Mouse (Mus musculus) left cerebral cortex, adult 2 months (tissue): ENCODE results near the gene Wbp1. TPM values are rescaled to one million over a fixed set of nuclear protein-coding genes. Genes with fewer than 3 reads are reported as not detected.

Experiments
- DNase-seq, 2 experiments: peaks; one replicate each; pipeline ENCODE4 v3.0.0; 2021 to 2022; ENCODE audit warnings: low spot score in 2 of 2, mixed read lengths in 1 of 2; ENCODE audit errors: extremely low spot score in 1 of 2
- H3K27ac ChIP-seq: fragments of 200-600 bp; 2 replicates; pipeline ENCODE4 v1.8.1; 2022
- H3K4me3 ChIP-seq: fragments of 200-600 bp; 2 replicates; pipeline ENCODE4 v1.8.1; 2022
- CTCF ChIP-seq: fragments of 200-600 bp; IDR thresholded peaks from 2 replicates; pipeline ENCODE4 v1.8.1; 2022; ENCODE audit warnings: antibody characterized with exemption, mild to moderate bottlenecking, moderate library complexity
- intact Hi-C: fragments of 180-260 bp; cut with DNase I; formaldehyde crosslinking; loops from one replicate; pipeline ENCODE4 v1.15.1; 2025
- total RNA-seq, 2 experiments: library from RNA; stranded (reverse); gene quantifications; 2 replicates each; pipeline ENCODE4 v1.2.3; 2021

Wbp1 gene
- total RNA-seq, 2 experiments from 2014 or later: 42.4 to 42.5 TPM

- no peak for TF ChIP-seq CTCF
- Histone ChIP-seq H3K27ac (peak within 1 kb of the TSS; percentile 72), H3K4me3 (peak within 1 kb of the TSS; percentile 72)
- DNase-seq: peak; percentile 77 to 78
- intact Hi-C loops: loop anchor here (2.0 kb wide), 2 partner anchors 41 to 159 kb away; partner anchors contain the start of gene Mogs
Measured at GRCm38 (mm10) chr6:83156259-83156684, 34.9 kb upstream of the Wbp1 start, which contains the start of the genes Wdr54 and 1700003E16Rik. Wdr54 (minus strand) TSS chr6:83156397. 1700003E16Rik (plus strand) TSS chr6:83156404.

DNA sequence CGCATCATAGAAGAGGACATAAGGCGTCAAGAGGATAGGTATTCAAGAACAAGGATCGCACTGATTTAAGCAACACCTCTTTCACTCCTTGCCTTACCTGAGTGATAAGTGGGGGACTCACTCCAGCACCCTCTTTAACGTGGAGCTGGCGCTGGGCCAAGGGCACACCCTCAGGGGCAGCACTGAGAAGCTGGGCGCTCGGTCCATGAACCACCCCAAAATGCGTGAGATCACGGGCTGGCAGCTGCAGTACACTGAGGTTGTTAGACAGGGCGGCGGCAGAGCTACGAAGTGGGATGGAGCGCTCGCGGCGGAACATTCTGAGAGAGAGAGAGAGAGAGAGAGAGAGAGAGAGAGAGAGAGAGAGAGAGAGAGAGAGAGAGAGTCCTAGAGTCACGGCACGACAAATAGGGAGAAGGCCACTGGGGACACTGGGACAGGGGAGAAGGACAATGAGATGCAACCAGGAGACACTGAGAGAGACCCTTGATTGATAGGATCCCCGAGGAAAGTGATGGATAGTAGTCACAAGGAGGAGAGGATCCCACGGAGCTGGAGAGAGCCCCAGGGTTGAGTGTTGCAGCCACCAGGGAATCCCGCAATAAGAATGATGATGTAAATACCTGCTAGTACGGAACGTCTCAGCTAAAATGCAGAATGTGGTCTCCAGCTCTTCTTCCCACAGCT is 34.3 kb upstream of the Wbp1 start:
- Histone ChIP-seq H3K27ac (peak overlapping the region; percentile 72), H3K4me3 (peak overlapping the region; percentile 72)
- DNase-seq: no peak
- no peak for TF ChIP-seq CTCF
- intact Hi-C loops: loop anchor here (2.0 kb wide), 2 partner anchors 41 to 159 kb away; partner anchors contain the start of gene Mogs

GRCm38 (mm10) chr6:83153485-83153884 is 32.1 kb upstream of the Wbp1 start:
- no peak overlapping the region for H3K27ac ChIP-seq
- no peak for DNase-seq
- TF ChIP-seq CTCF: no peak
- H3K4me3 ChIP-seq: no peak overlapping the region
- intact Hi-C loops: no loop called here

GRCm38 (mm10) chr6:83153038-83153437 is 31.7 kb upstream of the Wbp1 start:
- Histone ChIP-seq H3K4me3 (no peak overlapping the region), H3K27ac (no peak overlapping the region)
- no peak for DNase-seq
- intact Hi-C loops: no loop called here
- TF ChIP-seq CTCF: no peak

DNA sequence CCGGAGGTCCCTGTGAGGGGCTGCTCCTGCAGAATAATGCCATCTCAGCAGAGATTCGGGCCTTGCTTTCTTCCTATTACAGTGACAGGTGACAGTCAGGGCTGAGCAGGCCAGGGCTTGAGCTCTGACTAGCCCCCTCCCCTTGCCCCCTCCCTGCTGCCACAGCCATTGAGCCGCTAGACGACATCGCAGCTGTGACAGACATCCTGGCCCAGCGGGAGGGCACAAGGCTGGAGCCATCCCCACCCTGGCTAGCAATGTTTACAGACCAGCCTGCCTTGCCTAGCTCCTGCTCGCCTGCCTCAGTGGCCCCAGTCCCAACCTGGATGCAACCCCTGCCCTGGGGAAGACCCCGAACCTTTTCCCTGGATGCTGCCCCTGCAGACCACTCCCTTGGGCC is 30.4 kb upstream of the Wbp1 start:
- no peak for TF ChIP-seq CTCF
- DNase-seq: no peak

DNA sequence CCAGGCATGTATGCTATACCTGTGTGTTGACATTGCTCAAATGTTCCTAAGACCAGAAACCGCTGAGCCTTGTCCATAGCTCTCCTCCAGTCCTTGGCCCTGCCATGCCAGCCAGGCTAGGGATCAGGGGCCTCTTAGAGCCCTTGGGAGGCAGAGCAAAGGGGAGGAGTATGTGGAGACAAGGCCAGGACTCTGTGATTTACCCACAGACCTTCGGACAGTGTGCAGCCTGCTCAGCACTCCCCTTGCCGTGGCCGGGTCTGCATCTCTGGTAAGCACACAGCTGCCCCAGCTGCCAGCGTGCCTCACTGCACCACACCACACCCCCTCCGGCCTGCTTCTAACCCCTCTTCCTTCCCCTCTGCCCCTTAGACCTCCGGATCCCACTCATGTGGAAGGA is 25.9 kb upstream of the Wbp1 start:
- TF ChIP-seq CTCF: no peak
- H3K27ac ChIP-seq: no peak overlapping the region

More for the DNA sequence above, 30.4 kb upstream of the Wbp1 start:
- no peak overlapping the region for H3K4me3 ChIP-seq
- no peak overlapping the region for H3K27ac ChIP-seq
- intact Hi-C loops: no loop called here

DNA sequence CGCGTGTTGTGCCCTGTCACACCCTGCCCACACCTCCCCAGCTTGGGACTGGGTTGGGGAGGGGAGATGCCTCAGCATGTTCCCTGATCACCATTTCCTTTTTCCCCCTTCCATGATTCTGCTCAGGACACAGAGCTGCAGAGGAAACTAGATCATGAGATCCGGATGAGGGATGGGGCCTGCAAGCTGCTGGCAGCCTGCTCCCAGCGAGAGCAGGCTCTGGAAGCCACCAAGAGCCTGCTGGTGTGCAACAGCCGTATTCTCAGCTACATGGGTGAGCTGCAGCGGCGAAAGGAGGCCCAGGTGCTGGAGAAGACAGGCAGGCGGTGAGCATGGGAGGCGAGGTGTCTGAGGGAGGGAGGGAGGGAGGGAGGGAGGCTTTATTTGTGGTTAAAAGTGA is 24.4 kb upstream of the Wbp1 start:
- TF ChIP-seq CTCF: no peak
- Histone ChIP-seq H3K4me3 (no peak overlapping the region), H3K27ac (peak overlapping the region; percentile 70)
- no peak for DNase-seq
- intact Hi-C loops: loop anchor here (2.0 kb wide), 1 partner anchor 29 kb away; no protein-coding TSS in a partner anchor

More for the DNA sequence above, 25.9 kb upstream of the Wbp1 start:
- H3K4me3 ChIP-seq: no peak overlapping the region
- intact Hi-C loops: no loop called here
- DNase-seq: no peak

DNA sequence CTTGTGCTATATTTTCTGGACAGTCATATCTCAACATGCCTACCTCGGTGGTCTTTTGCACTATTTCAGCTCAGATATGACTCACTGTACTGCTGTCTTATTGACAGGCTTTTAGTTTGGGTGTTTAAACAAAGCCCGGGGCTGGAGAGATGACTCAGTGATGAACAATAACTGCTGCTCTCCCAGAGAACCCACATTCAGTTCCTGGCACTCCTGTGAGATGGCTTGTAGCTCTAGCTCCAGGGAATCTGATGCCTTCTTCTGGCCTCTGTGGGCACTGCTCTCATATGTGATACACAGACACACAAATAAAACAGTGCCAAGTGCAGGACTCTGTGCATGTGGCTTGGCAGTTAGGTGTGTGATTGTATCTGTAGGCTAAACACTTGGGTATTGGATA is 23.9 kb upstream of the Wbp1 start:
- no peak; the same call in 1 of the 2 replicates for TF ChIP-seq CTCF
- H3K27ac ChIP-seq: peak overlapping the region; percentile 70
- intact Hi-C loops: loop anchor here (2.0 kb wide), 1 partner anchor 28 kb away; no protein-coding TSS in a partner anchor
- no peak overlapping the region for H3K4me3 ChIP-seq
- DNase-seq: no peak

DNA sequence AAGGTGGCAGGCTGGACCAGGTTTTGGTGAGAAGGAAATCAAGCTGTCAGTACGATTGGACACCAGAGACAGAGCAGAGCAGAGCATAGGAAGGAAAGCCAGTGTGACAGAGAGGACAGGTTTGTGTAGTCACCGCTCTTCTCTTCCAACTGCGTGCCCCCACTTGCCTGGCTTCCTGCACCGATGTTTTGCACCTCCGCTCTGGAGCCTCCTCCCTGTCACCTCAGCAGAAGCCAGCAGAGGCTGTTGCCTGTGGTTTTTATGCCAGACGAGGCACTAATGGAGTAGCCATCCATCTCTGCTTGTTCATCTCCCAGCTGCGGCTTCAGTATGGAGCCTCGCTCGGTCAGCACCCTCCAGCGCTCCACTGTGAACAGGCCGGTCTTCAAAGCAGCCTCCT is 21.5 kb upstream of the Wbp1 start:
- Histone ChIP-seq H3K4me3 (peak overlapping the region; percentile 58), H3K27ac (peak overlapping the region; percentile 86)
- TF ChIP-seq CTCF: no peak
- peak in 1 of 2 experiments; percentile 41 for DNase-seq
- intact Hi-C loops: loop anchor here (2.0 kb wide), 2 partner anchors 18 to 34 kb away; partner anchors contain the start of genes Ino80b and Mrpl53

- DNase-seq: peak; percentile 69 to 77
- intact Hi-C loops: loop anchor here (2.0 kb wide), 2 partner anchors 17 to 33 kb away; partner anchors contain the start of genes Ino80b and Mrpl53
- no peak; the same call in 1 of the 2 replicates for TF ChIP-seq CTCF
- H3K27ac ChIP-seq: peak overlapping the region; percentile 86
- H3K4me3 ChIP-seq: peak overlapping the region; percentile 58
Measured at GRCm38 (mm10) chr6:83142211-83142731, 20.9 kb upstream of the Wbp1 start.

DNA sequence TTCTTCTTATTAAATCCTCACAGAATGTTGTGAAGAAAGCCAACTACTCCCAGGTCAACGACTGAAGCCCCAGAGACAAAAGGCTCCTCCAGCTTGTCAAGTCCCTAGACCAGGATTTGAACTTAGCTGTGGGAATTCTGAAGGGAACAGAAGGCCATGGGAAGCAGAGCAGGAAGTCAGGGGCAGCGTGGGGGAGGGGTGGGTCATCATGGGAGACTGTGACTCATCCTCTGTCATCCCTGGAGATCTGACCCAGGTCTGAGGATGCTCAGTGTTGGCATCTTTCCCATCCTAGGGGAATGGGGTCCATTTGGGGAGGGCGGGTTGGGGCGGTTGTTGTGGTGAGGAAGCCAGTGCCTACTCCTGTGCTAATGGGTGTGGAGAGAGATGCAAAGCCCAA is 20.3 kb upstream of the Wbp1 start:
- Histone ChIP-seq H3K4me3 (peak overlapping the region; percentile 58), H3K27ac (peak overlapping the region; percentile 86)
- DNase-seq: peak in 1 of 2 experiments; percentile 10
- intact Hi-C loops: loop anchor here (2.0 kb wide), 2 partner anchors 17 to 33 kb away; partner anchors contain the start of genes Ino80b and Mrpl53
- TF ChIP-seq CTCF: no peak

DNA sequence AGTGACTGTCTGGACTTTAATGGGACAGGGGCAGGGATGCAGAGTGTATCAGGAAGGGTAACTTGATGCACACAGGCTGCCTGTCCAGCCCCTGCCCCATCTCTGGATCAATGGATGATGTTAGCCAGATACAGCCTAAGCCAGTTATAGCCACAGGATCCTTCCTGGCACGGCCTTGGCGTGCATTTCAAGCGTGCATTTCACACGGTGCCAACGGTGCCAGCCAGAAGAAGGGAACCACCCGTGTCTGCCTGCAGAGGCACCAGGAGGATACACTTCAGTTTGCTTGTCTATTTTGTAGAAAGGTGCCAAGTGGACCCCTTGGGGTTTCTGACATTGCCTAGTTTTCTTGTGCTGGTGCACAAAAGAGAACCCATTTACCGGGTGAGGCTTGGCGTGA is 18.7 kb upstream of the Wbp1 start:
- Histone ChIP-seq H3K27ac (no peak overlapping the region), H3K4me3 (no peak overlapping the region)
- TF ChIP-seq CTCF: no peak
- no peak for DNase-seq
- intact Hi-C loops: no loop called here
